Mouse (Mus musculus) G1E (cell line): ENCODE measurements around the gene Lama2. TPM values are rescaled to one million over a fixed set of nuclear protein-coding genes. Genes with fewer than 3 reads are reported as not detected.

ENCODE experiments used
- ATAC-seq: 2 replicates; pipeline ENCODE4 v1.8.0; 2016; ENCODE audit warnings: mild to moderate bottlenecking; ENCODE audit not compliant: insufficient number of reproducible peaks, poor library complexity, low FRiP score, severe bottlenecking; ENCODE audit errors: extremely low read depth
- DNase-seq: peaks from one replicate; pipeline ENCODE4 v3.0.0; 2012; ENCODE audit warnings: low spot score
- H3K27me3 ChIP-seq: 2 replicates; pipeline ENCODE4 v1.6.1; 2012; ENCODE audit warnings: mild to moderate bottlenecking, low read length, inconsistent platforms; ENCODE audit not compliant: insufficient read depth
- H3K36me3 ChIP-seq: replicated peaks from 2 replicates; pipeline ENCODE3; 2012; ENCODE audit warnings: mild to moderate bottlenecking, inconsistent platforms
- H3K4me1 ChIP-seq: 2 replicates; pipeline ENCODE4 v1.6.1; 2012; ENCODE audit warnings: low read depth, low read length, inconsistent platforms, mixed read lengths; ENCODE audit not compliant: insufficient read depth
- H3K4me3 ChIP-seq: 2 replicates; pipeline ENCODE4 v1.5.1; 2012; ENCODE audit warnings: low read depth, mild to moderate bottlenecking, inconsistent platforms, low read length, moderate library complexity, mixed read lengths
- H3K9me3 ChIP-seq: replicated peaks from 2 replicates; pipeline ENCODE4 v1.6.1; 2012; ENCODE audit warnings: inconsistent platforms
- CTCF ChIP-seq: IDR thresholded peaks from 2 replicates; pipeline ENCODE4 v1.5.1; 2012; ENCODE audit warnings: low read depth, low read length, inconsistent platforms, mixed read lengths
- GATA1 ChIP-seq: IDR thresholded peaks from 2 replicates; pipeline ENCODE4 v1.6.1; 2012; ENCODE audit warnings: borderline replicate concordance, low read length, inconsistent platforms, mixed read lengths
- GATA2 ChIP-seq: IDR thresholded peaks from 2 replicates; pipeline ENCODE4 v1.6.1; 2012; ENCODE audit warnings: low read depth, low read length, inconsistent platforms, borderline replicate concordance
- POLR2AphosphoS5 ChIP-seq: IDR thresholded peaks from 2 replicates; pipeline ENCODE4 v1.6.1; 2012; ENCODE audit warnings: low read depth, low read length, inconsistent platforms; ENCODE audit not compliant: insufficient replicate concordance
- TAL1 ChIP-seq: conservative IDR thresholded peaks from 2 replicates; pipeline ENCODE4 v1.6.1; 2012; ENCODE audit warnings: low read depth, low read length, inconsistent platforms, mixed read lengths
- polyA plus RNA-seq: library from polyadenylated mRNA; stranded (reverse); fragments of >175 nt; gene quantifications from 2 replicates; pipeline ENCODE4 v1.2.3, GENCODE M21; 2012
- total RNA-seq, 2 experiments: library from RNA; stranded (forward) in 1 of 2; stranded (reverse) in 1 of 2; fragments of 200-1000 nt in 1 of 2; fragments of >200 nt in 1 of 2; fragmentation: Nextera tagmentation in 1 of 2; gene quantifications; 2 replicates each; pipeline ENCODE4 v1.2.3; 2014 to 2017

The Lama2 gene
- total and polyA plus RNA-seq, 3 experiments: 0.11 TPM; not detected in 2

- Histone ChIP-seq H3K9me3 (no peaks in the 10 kb centered on the region), H3K4me1 (no peaks in the 10 kb centered on the region), H3K36me3 (no peaks in the 10 kb centered on the region), H3K4me3 (no peak overlapping the region), H3K27me3 (no peaks in the 10 kb centered on the region)
- ATAC-seq: no peak
- no peak for DNase-seq
- no peak for TF ChIP-seq GATA1
- TF ChIP-seq TAL1: no peak
- TF ChIP-seq CTCF: no peak
- TF ChIP-seq POLR2AphosphoS5: no peak
- TF ChIP-seq GATA2: no peak
Observed at GRCm38 (mm10) chr10:27007364-27007763, 612.2 kb downstream of the Lama2 start.

GRCm38 (mm10) chr10:27005716-27006115, 613.8 kb downstream of the Lama2 start:
- TF ChIP-seq GATA1 (no peak), TAL1 (no peak), POLR2AphosphoS5 (no peak), CTCF (no peak), GATA2 (no peak)
- ATAC-seq: no peak

GRCm38 (mm10) chr10:27001554-27002178, 617.9 kb downstream of the Lama2 start:
- H3K4me1 ChIP-seq: no peaks in the 10 kb centered on the region
- no peak for TF ChIP-seq TAL1
- H3K27me3 ChIP-seq: no peaks in the 10 kb centered on the region
- no peak for ATAC-seq
- no peaks in the 10 kb centered on the region for H3K9me3 ChIP-seq
- no peaks in the 10 kb centered on the region for H3K36me3 ChIP-seq
- DNase-seq: no peak
- no peak overlapping the region for H3K4me3 ChIP-seq

More at GRCm38 (mm10) chr10:27005716-27006115, 613.8 kb downstream of the Lama2 start:
- Histone ChIP-seq H3K36me3 (no peaks in the 10 kb centered on the region), H3K4me1 (no peaks in the 10 kb centered on the region), H3K9me3 (no peaks in the 10 kb centered on the region), H3K4me3 (no peak overlapping the region), H3K27me3 (no peaks in the 10 kb centered on the region)
- no peak for DNase-seq

GRCm38 (mm10) chr10:26996684-26997083, 622.9 kb downstream of the Lama2 start:
- no peaks in the 10 kb centered on the region for H3K9me3 ChIP-seq
- no peaks in the 10 kb centered on the region for H3K4me1 ChIP-seq
- no peak for TF ChIP-seq POLR2AphosphoS5
- no peak for TF ChIP-seq GATA1
- no peak for TF ChIP-seq TAL1
- no peak for TF ChIP-seq GATA2
- no peak for TF ChIP-seq CTCF
- DNase-seq (no peak), ATAC-seq (no peak)
- H3K4me3 ChIP-seq: no peak overlapping the region
- H3K27me3 ChIP-seq: no peaks in the 10 kb centered on the region
- no peaks in the 10 kb centered on the region for H3K36me3 ChIP-seq

- DNase-seq (no peak), ATAC-seq (no peak)
- H3K4me1 ChIP-seq: no peaks in the 10 kb centered on the region
- no peaks in the 10 kb centered on the region for H3K27me3 ChIP-seq
- TF ChIP-seq POLR2AphosphoS5: no peak
- TF ChIP-seq GATA1: no peak
- no peak for TF ChIP-seq TAL1
- TF ChIP-seq CTCF: no peak
- TF ChIP-seq GATA2: no peak
- H3K9me3 ChIP-seq: no peaks in the 10 kb centered on the region
- no peak overlapping the region for H3K4me3 ChIP-seq
- no peaks in the 10 kb centered on the region for H3K36me3 ChIP-seq
Observed at GRCm38 (mm10) chr10:26995987-26996386, 623.6 kb downstream of the Lama2 start.

- DNase-seq: no peak
- Histone ChIP-seq H3K4me3 (no peak overlapping the region), H3K9me3 (no peaks in the 10 kb centered on the region), H3K4me1 (no peaks in the 10 kb centered on the region), H3K27me3 (no peaks in the 10 kb centered on the region), H3K36me3 (no peaks in the 10 kb centered on the region)
- ATAC-seq: no peak
- TF ChIP-seq TAL1 (no peak), CTCF (no peak), GATA1 (no peak), POLR2AphosphoS5 (no peak), GATA2 (no peak)
Observed at GRCm38 (mm10) chr10:26995182-26995975, 624.2 kb downstream of the Lama2 start.
